Mouse (Mus musculus) kidney, embryonic 14.5 days (tissue): Measurements from ENCODE around the gene Kcnip3. TPM values are rescaled to one million over a fixed set of nuclear protein-coding genes. Genes with fewer than 3 reads are reported as not detected.

Experiments
- ATAC-seq: fragments of 200-750 bp; cut with Nextera tagmentation; 2 replicates; pipeline ENCODE4 v1.8.0; 2017; ENCODE audit warnings: moderate number of reproducible peaks, mild to moderate bottlenecking, moderate TSS enrichment, moderate library complexity; ENCODE audit not compliant: low FRiP score, low TSS enrichment
- H3K27ac ChIP-seq: fragments of 300-500 bp; sonication (generic); 2 replicates; pipeline ENCODE4 v1.5.1; 2014; ENCODE audit warnings: low read depth, mild to moderate bottlenecking, low read length, moderate library complexity, mixed read lengths
- H3K27me3 ChIP-seq: fragments of 300-500 bp; sonication (generic); 2 replicates; pipeline ENCODE4 v1.6.1; 2014; ENCODE audit warnings: mild to moderate bottlenecking, low read length; ENCODE audit not compliant: control insufficient read depth, insufficient read depth
- H3K36me3 ChIP-seq: fragments of 300-500 bp; sonication (generic); 2 replicates; pipeline ENCODE4 v1.6.1; 2014; ENCODE audit warnings: low read length, mixed read lengths; ENCODE audit not compliant: control insufficient read depth, insufficient read depth
- H3K4me1 ChIP-seq: fragments of 300-500 bp; sonication (generic); 2 replicates; pipeline ENCODE4 v1.6.1; 2014; ENCODE audit warnings: low read length, mixed read lengths; ENCODE audit not compliant: control insufficient read depth, insufficient read depth
- H3K4me2 ChIP-seq: fragments of 300-500 bp; sonication (generic); replicated peaks from 2 replicates; pipeline ENCODE4 v1.6.1; 2014; ENCODE audit warnings: low read depth, mild to moderate bottlenecking, low read length
- H3K4me3 ChIP-seq: fragments of 300-500 bp; sonication (generic); 2 replicates; pipeline ENCODE4 v1.5.1; 2014; ENCODE audit warnings: mild to moderate bottlenecking, low read length
- H3K9ac ChIP-seq: fragments of 300-500 bp; sonication (generic); 2 replicates; pipeline ENCODE4 v1.6.1; 2014; ENCODE audit warnings: low read depth, mild to moderate bottlenecking, low read length, moderate library complexity
- H3K9me3 ChIP-seq: fragments of 300-500 bp; sonication (generic); 2 replicates; pipeline ENCODE4 v1.6.1; 2016; ENCODE audit warnings: low read length; ENCODE audit not compliant: control insufficient read depth
- WGBS: fragments of 180-500 bp; shearing (Covaris S2); extraction: QIAGEN DNeasy Blood & Tissue Kit; methylation state at CpG from one replicate; pipeline ENCODE4 v1.1.7; 2014; 5-methylcytosine and 5-hydroxymethylcytosine counted together
- polyA plus RNA-seq: library from polyadenylated mRNA; unstranded; fragments of >200 nt; fragmentation: Nextera tagmentation; extraction: Ambion mirVana; gene quantifications from 2 replicates; pipeline ENCODE4 v1.2.1, GENCODE M21; 2014

Gene Kcnip3
- polyA plus RNA-seq, 1 experiment from 2014 or later, result 4.9 TPM

DNA sequence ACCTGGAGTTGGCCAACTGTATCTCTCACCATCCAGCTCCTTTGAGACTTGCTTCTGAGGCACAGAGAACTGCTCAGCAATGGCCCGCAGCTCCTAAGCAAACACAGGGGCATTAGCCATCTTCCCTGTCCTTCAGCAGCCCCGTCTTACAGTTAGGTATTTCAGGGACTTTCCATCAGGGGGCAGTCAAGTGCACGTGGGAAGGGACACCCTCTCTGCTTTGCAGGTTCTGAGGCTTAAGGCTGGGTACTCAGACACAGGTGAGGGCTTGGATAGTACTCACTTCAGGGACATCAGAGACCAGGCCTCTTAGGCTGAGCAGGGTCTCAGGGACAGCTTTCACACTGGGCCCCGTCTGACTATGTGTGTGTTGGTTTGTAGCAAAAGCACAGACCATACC, 17.6 kb upstream of the Kcnip3 start:
- peaks cover 49% of the 10 kb centered on the region for H3K27me3 ChIP-seq
- ATAC-seq, result no peak
- WGBS, result 24% methylated on average over 4 of the region's 4 CpGs
- no peak overlapping the region for H3K4me2 ChIP-seq
- no peaks in the 10 kb centered on the region for H3K36me3 ChIP-seq
- H3K9me3 ChIP-seq, result no peaks in the 10 kb centered on the region
- no peak overlapping the region for H3K9ac ChIP-seq
- H3K4me1 ChIP-seq, result 0 out of 2 replicates have a peak, but pooled peaks cover 5% of the 10 kb centered on the region
- no peak overlapping the region for H3K4me3 ChIP-seq
- H3K27ac ChIP-seq, result no peak overlapping the region

DNA sequence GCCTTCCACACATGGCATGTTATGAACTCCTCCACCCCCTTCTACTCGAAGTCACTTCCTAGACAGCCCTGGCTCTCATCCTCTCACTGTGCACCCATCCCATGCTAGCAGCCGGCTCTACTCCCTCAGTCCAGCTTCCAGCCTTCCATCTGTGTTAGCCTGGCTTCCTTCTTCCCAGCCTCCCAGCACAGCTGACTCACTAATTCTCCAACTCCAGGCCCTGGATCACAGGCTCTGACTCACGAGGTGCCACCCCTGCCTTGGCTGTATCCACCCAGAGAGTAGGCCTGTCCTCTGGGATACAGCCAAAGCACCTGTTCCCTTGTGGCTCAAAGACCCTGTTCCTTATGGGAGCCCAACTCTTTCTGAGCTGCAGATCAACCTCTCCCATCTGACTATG, 15.7 kb upstream of the Kcnip3 start:
- Histone ChIP-seq H3K4me3 (no peak overlapping the region), H3K9me3 (no peaks in the 10 kb centered on the region), H3K4me2 (no peak overlapping the region), H3K27me3 (peaks cover 41% of the 10 kb centered on the region), H3K4me1 (0 out of 2 replicates have a peak, but pooled peaks cover 5% of the 10 kb centered on the region), H3K27ac (no peak overlapping the region), H3K9ac (no peak overlapping the region), H3K36me3 (no peaks in the 10 kb centered on the region)
- ATAC-seq, result no peak
- WGBS, result 59% methylated on average over 3 of the region's 3 CpGs

DNA sequence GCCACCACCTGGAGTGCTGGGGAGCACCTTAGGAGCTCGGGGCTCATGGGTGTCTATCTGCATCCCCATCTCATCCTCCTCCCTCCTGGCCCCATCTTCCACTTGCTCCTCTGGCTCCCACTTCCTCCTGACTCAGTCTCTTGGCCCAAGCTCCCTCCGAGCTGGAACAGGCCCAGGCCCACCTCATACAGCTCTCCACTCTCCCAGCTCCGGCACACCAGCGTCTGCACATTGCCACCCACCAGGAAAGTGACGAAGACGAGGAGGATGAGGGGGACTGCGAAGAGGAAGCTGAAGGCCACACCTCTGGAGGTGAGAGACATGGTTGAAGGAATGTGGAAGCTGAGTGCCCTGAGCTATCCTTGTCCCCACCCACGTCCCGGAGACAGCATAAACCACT, 13.5 kb upstream of the Kcnip3 start:
- no peaks in the 10 kb centered on the region for H3K36me3 ChIP-seq
- no peak for ATAC-seq
- H3K27ac ChIP-seq, result no peak overlapping the region
- WGBS, result 86% methylated on average over 9 of the region's 9 CpGs
- no peak overlapping the region for H3K4me2 ChIP-seq
- peaks cover 20% of the 10 kb centered on the region for H3K27me3 ChIP-seq
- no peak overlapping the region for H3K9ac ChIP-seq
- H3K4me1 ChIP-seq, result no peaks in the 10 kb centered on the region
- H3K9me3 ChIP-seq, result no peaks in the 10 kb centered on the region
- H3K4me3 ChIP-seq, result no peak overlapping the region

DNA sequence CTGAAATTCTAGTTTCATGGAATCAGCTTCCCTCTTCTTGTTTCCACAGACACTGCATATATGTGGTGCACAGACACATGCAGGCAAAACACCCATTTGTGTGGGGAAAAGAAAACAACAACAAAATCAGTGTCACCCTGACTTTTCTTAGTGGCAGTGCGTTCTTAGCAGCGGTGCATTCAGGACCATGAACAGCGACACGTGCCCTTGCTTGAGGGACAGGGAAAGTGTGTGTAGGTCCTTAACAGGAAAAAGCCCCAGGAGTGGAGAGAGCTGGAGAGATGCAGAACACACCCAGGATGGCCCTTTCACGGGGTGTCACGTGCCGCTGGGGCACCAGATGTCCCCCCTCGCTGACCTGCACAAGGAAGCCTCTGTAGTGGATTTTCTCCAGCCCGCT, 10.5 kb upstream of the Kcnip3 start:
- WGBS, result 9% methylated on average over 9 of the region's 9 CpGs
- no peak; the same call in 1 of the 2 replicates for ATAC-seq
- Histone ChIP-seq H3K4me2 (no peak overlapping the region), H3K36me3 (no peaks in the 10 kb centered on the region), H3K9ac (no peak overlapping the region), H3K9me3 (no peaks in the 10 kb centered on the region), H3K4me1 (no peaks in the 10 kb centered on the region), H3K4me3 (no peak overlapping the region), H3K27ac (no peak overlapping the region), H3K27me3 (no peaks in the 10 kb centered on the region)

DNA sequence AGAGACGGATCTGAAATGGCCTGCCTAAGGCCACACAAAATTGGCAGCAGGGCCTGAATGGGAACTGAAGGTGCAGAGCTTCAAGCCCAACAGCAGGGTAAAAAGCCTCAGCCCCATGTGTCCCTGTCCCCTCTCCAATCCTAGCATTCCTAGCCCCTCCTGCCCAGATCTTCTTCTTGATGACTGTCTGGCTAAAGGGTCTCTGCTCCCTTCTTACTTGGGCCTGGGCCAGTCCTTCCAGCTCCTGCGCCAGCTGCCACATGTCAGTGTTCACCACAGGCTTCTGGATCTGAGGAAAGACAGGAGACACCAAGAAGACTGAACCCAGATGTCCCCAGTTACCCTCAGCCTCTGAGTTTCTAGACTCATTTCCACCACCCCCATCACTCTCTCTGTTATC, 9.7 kb upstream of the Kcnip3 start:
- H3K27me3 ChIP-seq, result no peaks in the 10 kb centered on the region
- no peak overlapping the region for H3K4me2 ChIP-seq
- H3K9me3 ChIP-seq, result no peaks in the 10 kb centered on the region
- H3K4me3 ChIP-seq, result no peak overlapping the region
- no peak overlapping the region for H3K27ac ChIP-seq
- ATAC-seq, result no peak
- WGBS, result 88% methylated on average over 2 of the region's 2 CpGs
- H3K36me3 ChIP-seq, result no peaks in the 10 kb centered on the region
- H3K4me1 ChIP-seq, result no peaks in the 10 kb centered on the region
- no peak overlapping the region for H3K9ac ChIP-seq

DNA sequence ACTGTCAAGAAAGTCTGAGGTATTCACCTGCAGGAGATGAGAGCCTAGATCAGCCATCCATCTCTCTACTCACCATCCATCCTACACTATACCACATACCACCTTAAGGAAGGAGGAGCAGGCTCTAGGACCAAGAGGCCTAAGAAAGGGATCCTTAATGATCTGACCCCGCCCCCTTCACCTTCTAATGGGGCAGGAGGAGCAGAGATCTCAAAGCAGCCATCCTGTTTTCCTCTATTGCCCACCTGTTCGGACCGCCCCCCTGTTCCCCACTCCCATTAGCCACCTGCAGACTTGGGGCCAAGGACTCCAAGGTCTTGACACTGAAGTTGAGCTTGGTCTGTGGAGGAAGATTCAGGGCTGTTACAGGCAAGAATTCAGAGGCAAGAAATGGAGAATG, 8.5 kb upstream of the Kcnip3 start:
- Histone ChIP-seq H3K4me2 (no peak overlapping the region), H3K36me3 (no peaks in the 10 kb centered on the region), H3K9me3 (no peaks in the 10 kb centered on the region), H3K9ac (no peak overlapping the region), H3K27ac (no peak overlapping the region), H3K4me3 (no peak overlapping the region), H3K4me1 (no peaks in the 10 kb centered on the region), H3K27me3 (no peaks in the 10 kb centered on the region)
- no peak for ATAC-seq
- 73% methylated on average over 3 of the region's 3 CpGs for WGBS

DNA sequence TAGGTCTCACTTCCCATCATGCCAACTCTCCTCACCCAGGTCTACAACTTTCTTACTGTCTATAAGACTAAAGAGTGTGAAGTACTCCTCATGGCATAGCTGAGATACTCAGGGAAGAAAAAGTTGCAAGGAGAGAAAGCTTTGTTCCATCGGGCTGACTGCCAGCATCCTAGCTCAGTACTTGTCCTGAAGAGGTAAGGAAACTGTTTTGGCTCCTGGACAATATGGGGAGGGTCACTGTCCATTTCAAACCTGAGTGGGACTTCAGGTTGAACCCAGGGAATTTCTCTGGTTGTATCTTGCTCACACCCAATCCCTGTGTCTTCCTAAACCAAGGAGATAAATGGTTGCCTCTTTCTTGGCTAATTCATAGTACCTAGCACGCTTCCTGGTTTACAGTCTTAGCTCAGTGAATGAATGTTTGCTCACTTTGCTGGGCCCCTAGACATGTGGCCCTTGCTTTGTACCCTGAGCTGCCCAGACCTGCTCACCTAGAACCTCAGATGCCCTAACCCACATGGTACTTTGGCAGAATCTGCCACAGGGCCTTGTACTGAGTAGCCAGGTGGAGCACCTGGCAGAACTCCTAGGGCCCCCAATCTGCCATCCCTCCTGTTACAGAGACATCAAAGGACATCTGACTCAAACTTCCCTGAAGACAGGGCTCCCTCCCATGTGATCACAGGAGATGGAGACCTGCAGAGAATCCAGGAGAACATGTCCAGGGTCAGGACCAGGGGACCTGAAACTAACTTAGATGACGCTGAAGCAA, 3.3 kb upstream of the Kcnip3 start:
- no peaks in the 10 kb centered on the region for H3K27me3 ChIP-seq
- 85% methylated on average over 3 of the region's 3 CpGs for WGBS
- no peak overlapping the region for H3K9ac ChIP-seq
- no peaks in the 10 kb centered on the region for H3K36me3 ChIP-seq
- no peak for ATAC-seq
- H3K4me2 ChIP-seq, result no peak overlapping the region
- no peak overlapping the region for H3K27ac ChIP-seq
- H3K4me1 ChIP-seq, result peaks cover 7% of the 10 kb centered on the region; the same call in 1 of the 2 replicates
- H3K4me3 ChIP-seq, result no peak overlapping the region
- no peaks in the 10 kb centered on the region for H3K9me3 ChIP-seq

DNA sequence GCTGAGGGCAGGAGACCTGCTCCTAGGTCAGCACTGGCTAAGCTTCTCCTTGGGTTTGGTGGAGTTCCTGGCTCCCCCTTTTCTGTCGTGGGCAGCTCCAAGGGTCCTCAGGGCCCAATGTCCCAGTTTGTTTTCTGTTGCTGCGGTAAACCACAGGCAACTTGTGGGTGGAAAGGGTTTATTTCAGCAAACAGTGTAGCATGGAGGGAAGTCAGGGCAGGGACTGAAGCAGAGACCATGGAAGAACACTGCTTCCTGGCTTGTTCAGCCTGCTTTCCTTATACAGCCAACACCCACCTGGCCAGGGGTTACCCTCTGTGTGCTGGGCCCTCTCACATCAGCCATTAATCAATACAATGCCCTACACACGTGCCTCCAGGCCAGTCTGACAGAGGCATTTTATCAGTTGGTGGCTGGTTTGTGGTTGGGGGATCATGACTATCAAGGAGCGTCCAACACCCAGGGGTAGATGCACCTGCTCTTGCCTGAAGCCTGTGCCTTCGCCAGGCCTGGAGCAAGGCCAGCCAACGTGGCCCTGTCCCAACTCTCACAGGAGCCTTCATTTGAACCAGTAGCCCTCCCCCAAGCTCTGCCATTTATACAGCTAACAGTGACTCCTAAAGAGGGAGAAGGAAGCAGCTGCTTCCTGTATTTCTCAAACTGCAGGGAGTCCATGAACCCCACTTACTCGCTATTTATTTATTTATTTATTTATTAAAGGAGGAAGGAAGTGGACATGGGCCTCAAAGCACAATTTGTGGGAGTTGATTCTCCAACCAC, 2.2 kb upstream of the Kcnip3 start:
- Histone ChIP-seq H3K27ac (no peak overlapping the region), H3K4me3 (no peak overlapping the region), H3K27me3 (no peaks in the 10 kb centered on the region), H3K9ac (no peak overlapping the region), H3K4me1 (peaks cover 7% of the 10 kb centered on the region; the same call in 1 of the 2 replicates), H3K4me2 (no peak overlapping the region), H3K36me3 (no peaks in the 10 kb centered on the region), H3K9me3 (no peaks in the 10 kb centered on the region)
- WGBS, result 63% methylated on average over 7 of the region's 7 CpGs
- ATAC-seq, result no peak
